Mouse (Mus musculus) kidney, postnatal 0 days (tissue): Measurements from ENCODE around the gene Otos. TPM values are rescaled to one million over a fixed set of nuclear protein-coding genes. Genes with fewer than 3 reads are reported as not detected.

Source experiments
- ATAC-seq: fragments of 200-750 bp; cut with Nextera tagmentation; replicated peaks from 2 replicates; pipeline ENCODE4 v1.8.0; 2017; ENCODE audit warnings: low read depth, moderate number of reproducible peaks, moderate TSS enrichment, moderate library complexity; ENCODE audit not compliant: low FRiP score
- DNase-seq: peaks from one replicate; pipeline ENCODE4 v3.0.0-alpha.2; 2016; ENCODE audit warnings: low spot score
- H3K27ac ChIP-seq: fragments of 300-500 bp; sonication (generic); 2 replicates; pipeline ENCODE4 v1.5.1; 2014; ENCODE audit warnings: mild to moderate bottlenecking
- H3K27me3 ChIP-seq: fragments of 300-500 bp; sonication (generic); 2 replicates; pipeline ENCODE4 v1.6.1; 2014; ENCODE audit warnings: low read length, mixed read lengths; ENCODE audit not compliant: insufficient read depth
- H3K36me3 ChIP-seq: fragments of 300-500 bp; sonication (generic); 2 replicates; pipeline ENCODE4 v1.6.1; 2014; ENCODE audit warnings: low read length, mixed read lengths; ENCODE audit not compliant: insufficient read depth
- H3K4me1 ChIP-seq: fragments of 300-500 bp; sonication (generic); replicated peaks from 2 replicates; pipeline ENCODE4 v1.6.1; 2014; ENCODE audit warnings: antibody characterized with exemption, low read length, mixed read lengths; ENCODE audit not compliant: insufficient read depth
- H3K4me2 ChIP-seq: fragments of 300-500 bp; sonication (generic); 2 replicates; pipeline ENCODE4 v1.6.1; 2014; ENCODE audit warnings: mild to moderate bottlenecking, low read length, moderate library complexity, mixed read lengths
- H3K4me3 ChIP-seq: fragments of 300-500 bp; sonication (generic); replicated peaks from 2 replicates; pipeline ENCODE4 v1.5.1; 2014; ENCODE audit warnings: low read depth, low read length
- H3K9ac ChIP-seq: fragments of 300-500 bp; sonication (generic); 2 replicates; pipeline ENCODE4 v1.6.1; 2014; ENCODE audit warnings: low read depth, low read length
- H3K9me3 ChIP-seq: fragments of 300-500 bp; sonication (generic); replicated peaks from 2 replicates; pipeline ENCODE4 v1.6.1; 2016; ENCODE audit warnings: low read length, inconsistent platforms, mixed read lengths
- CTCF ChIP-seq: IDR thresholded peaks from 2 replicates; pipeline ENCODE4 v1.5.1; 2016; ENCODE audit warnings: antibody characterized with exemption, low read depth, mild to moderate bottlenecking, moderate library complexity
- WGBS: fragments of 180-500 bp; shearing (Covaris S2); extraction: QIAGEN DNeasy Blood & Tissue Kit; methylation state at CpG from one replicate; pipeline ENCODE4 v1.1.7; 2014; 5-methylcytosine and 5-hydroxymethylcytosine counted together
- polyA plus RNA-seq: library from polyadenylated mRNA; unstranded; fragments of >200 nt; fragmentation: Nextera tagmentation; extraction: Ambion mirVana; gene quantifications from 2 replicates; pipeline ENCODE4 v1.2.1, GENCODE M21; 2015

Gene Otos
- polyA plus RNA-seq, 1 experiment from 2014 or later, result 1.3 TPM

DNA sequence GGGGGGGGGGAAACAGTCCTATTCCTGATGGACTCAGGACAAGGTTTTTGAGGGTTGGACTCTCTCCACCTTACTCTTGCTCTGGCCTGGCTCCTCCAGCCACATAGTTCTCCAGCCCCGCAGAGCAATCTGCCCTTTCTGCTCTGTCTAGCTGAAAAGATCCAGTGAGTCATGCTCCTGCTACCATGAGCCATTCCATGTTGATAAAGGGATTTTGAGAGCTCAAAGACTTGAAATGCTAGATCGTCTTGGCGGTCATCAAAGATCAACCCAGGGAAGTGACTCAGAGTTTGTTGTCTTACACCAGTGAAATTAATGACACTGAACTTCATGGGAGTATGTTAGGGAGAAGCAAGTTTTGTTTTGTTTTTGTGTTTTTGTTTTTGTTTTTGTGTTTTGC lies 20.8 kb upstream of the Otos start:
- H3K4me3 ChIP-seq, result no peak overlapping the region
- H3K27ac ChIP-seq, result no peak overlapping the region
- no peaks in the 10 kb centered on the region for H3K9me3 ChIP-seq
- no peak overlapping the region for H3K4me2 ChIP-seq
- no peaks in the 10 kb centered on the region for H3K4me1 ChIP-seq
- H3K9ac ChIP-seq, result no peak overlapping the region
- H3K27me3 ChIP-seq, result no peaks in the 10 kb centered on the region
- no peak for ATAC-seq
- DNase-seq, result no peak
- no peaks in the 10 kb centered on the region for H3K36me3 ChIP-seq
- WGBS, result 88% methylated on average over 3 of the region's 3 CpGs
- TF ChIP-seq CTCF, result no peak

DNA sequence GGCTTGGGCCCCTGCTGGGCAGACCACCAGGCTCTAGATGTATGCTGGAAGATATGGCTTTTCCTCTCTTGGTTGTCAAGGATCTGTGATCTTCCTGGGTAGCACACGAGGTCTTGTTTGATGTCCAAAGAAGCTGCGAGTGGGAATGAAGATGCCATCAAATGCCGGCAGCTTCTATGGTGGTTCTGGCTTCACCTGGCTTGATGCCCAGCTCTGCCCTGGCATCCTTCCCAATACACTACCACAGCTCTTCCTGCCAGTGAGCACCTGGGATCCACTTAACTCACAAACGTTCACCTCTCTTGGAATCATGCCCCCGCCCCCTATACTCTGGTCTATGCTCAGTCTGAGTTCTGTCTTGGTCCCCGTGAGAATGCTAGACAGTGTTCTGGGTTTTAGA lies 18.5 kb upstream of the Otos start:
- no peak for TF ChIP-seq CTCF
- no peak overlapping the region for H3K9ac ChIP-seq
- H3K36me3 ChIP-seq, result no peaks in the 10 kb centered on the region
- no peaks in the 10 kb centered on the region for H3K27me3 ChIP-seq
- no peak for DNase-seq
- H3K4me3 ChIP-seq, result no peak overlapping the region
- no peaks in the 10 kb centered on the region for H3K4me1 ChIP-seq
- ATAC-seq, result no peak
- no peaks in the 10 kb centered on the region for H3K9me3 ChIP-seq
- no peak overlapping the region for H3K27ac ChIP-seq
- 69% methylated on average over 6 of the region's 6 CpGs for whole genome bisulfite sequencing
- no peak overlapping the region for H3K4me2 ChIP-seq

DNA sequence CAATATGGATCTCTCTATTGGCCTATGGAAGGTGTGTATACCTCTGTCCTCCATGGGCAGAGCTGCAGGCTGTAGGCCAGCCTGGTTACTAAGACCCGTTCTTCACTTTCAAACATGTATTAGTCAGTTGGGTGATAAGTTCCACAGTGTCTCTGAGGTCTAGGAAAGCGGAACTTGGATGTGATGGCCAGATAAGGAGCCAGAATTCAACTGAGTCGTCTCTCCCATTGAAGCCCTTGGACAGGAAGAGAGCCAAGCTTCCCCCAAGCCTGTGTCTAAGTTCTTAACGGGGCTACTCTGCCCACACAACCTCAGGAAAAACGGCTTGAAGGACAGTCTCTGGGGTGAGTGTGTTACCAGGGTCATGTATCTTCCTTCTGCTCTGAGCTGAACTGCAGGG lies 10.8 kb upstream of the Otos start:
- ATAC-seq (no peak), DNase-seq (no peak)
- Histone ChIP-seq H3K27ac (no peak overlapping the region), H3K4me3 (no peak overlapping the region), H3K4me2 (no peak overlapping the region), H3K36me3 (no peaks in the 10 kb centered on the region), H3K9ac (no peak overlapping the region), H3K27me3 (no peaks in the 10 kb centered on the region), H3K4me1 (no peaks in the 10 kb centered on the region), H3K9me3 (no peaks in the 10 kb centered on the region)
- no peak for TF ChIP-seq CTCF
- 51% methylated on average over 5 of the region's 5 CpGs for WGBS

DNA sequence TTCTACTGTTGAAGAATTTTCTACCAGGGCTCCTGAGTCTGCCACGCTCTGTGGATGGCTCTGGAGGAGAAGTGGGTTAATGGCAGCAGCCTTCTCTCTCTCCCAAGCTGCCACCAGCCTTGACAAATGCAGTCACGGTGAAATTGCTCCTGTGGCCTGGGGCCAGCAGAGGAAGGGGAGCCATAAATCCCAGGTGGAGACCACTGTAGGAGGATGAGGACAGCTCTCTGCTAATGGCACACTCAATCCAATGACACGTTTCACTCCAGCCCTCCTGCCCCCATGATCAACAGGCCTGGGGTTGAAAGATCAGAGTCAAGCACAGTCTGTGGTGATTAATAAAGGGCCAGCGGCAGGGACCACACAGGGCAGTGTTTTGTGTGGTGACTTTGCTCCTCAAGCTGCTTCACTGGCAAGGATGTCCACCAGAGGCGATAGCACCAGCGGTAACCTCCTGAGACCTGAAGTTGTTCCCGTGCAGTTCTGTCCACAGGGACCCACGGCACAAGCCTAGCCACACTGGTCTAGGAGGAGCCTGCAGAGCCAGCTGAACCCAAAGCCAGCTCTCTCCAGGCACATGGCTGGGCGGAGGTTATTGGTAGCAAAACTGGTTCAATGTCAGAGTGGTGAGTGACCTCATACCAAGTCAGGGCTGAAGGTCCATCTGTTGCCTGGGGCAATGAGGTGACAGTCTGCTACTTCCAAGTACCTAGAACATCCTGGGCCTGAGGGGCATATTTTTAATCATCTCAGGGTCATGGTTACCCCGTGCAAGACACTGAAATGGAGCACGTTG lies 8.6 kb upstream of the Otos start:
- H3K4me3 ChIP-seq, result no peak overlapping the region
- DNase-seq (no peak), ATAC-seq (no peak)
- H3K9ac ChIP-seq, result no peak overlapping the region
- 38% methylated on average over 11 of the region's 11 CpGs for WGBS
- no peak overlapping the region for H3K27ac ChIP-seq
- no peaks in the 10 kb centered on the region for H3K9me3 ChIP-seq
- no peak overlapping the region for H3K4me2 ChIP-seq
- no peaks in the 10 kb centered on the region for H3K36me3 ChIP-seq
- no peak for TF ChIP-seq CTCF
- no peaks in the 10 kb centered on the region for H3K4me1 ChIP-seq
- no peaks in the 10 kb centered on the region for H3K27me3 ChIP-seq

DNA sequence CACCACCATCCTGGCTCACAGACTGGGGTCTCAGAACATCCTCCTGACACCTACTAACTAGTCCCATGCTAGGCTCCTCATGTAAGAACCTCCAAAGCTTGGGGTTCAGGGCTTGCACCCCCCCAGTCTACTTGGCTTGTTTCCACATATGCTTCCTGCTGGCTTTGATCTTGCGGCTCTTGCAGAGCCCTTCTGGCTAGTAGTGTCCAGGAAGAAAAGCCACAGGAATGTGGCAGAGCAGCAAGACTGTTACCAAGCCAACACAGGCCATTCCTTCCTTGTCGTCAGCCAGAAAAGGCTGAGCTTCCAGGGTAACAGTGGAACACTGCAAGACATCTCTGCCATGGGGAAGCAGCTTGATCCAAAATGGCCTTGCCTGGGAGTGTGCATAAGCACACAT lies 6.0 kb upstream of the Otos start:
- TF ChIP-seq CTCF, result no peak
- DNase-seq (no peak), ATAC-seq (no peak)
- Histone ChIP-seq H3K36me3 (no peaks in the 10 kb centered on the region), H3K4me2 (no peak overlapping the region), H3K9me3 (no peaks in the 10 kb centered on the region), H3K9ac (no peak overlapping the region), H3K4me3 (no peak overlapping the region), H3K4me1 (no peaks in the 10 kb centered on the region), H3K27ac (no peak overlapping the region), H3K27me3 (no peaks in the 10 kb centered on the region)
- 57% methylated on average over 2 of the region's 2 CpGs for WGBS

DNA sequence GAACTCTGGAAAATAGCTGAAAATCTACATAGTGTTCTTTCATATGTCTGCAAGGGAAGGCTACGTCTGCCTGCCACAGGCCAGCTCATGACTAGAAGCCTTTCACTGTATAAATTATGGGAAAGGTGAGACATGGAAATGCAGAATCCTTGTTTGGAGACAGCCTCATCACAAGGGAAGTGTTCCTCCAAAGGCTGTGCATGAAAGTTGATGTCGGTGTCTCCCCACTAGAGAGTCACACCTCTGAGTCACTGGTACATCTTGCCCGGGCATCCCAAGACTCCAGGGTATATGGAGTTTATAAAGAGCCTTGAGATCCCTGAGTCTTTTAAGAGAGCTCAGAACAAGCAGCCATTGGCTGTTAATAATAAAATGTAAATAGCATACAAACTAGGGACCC lies 4.5 kb upstream of the Otos start:
- Histone ChIP-seq H3K27me3 (no peaks in the 10 kb centered on the region), H3K4me1 (no peaks in the 10 kb centered on the region; the same call in 1 of the 2 replicates), H3K27ac (no peak overlapping the region), H3K4me2 (no peak overlapping the region), H3K4me3 (no peak overlapping the region), H3K9ac (no peak overlapping the region), H3K36me3 (no peaks in the 10 kb centered on the region), H3K9me3 (no peaks in the 10 kb centered on the region)
- no peak for TF ChIP-seq CTCF
- ATAC-seq (no peak), DNase-seq (no peak)
- 88% methylated on average over 3 of the region's 3 CpGs for WGBS

DNA sequence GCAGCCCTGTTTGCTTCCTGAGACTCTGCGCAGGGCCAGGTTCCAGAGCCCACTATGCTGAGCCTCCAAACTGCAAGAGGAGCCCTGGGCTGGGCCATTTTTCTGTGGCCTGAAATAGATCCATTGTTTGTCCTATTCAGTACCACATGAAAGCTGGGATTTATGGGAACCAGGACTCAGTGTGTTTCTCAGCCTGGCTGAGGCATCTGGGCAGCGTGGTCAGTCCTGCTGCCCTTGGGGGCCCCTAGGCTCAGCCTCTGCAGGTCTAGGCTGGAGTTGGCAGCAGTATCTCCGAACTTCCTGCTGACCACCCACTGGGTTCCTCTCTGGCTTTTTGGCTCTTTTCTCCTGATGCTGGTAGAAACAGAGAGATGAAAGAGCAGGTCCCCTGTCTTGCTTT lies 2.8 kb upstream of the Otos start:
- WGBS, result 67% methylated on average over 3 of the region's 3 CpGs
- H3K27me3 ChIP-seq, result no peaks in the 10 kb centered on the region
- no peak overlapping the region for H3K9ac ChIP-seq
- no peaks in the 10 kb centered on the region for H3K9me3 ChIP-seq
- DNase-seq (no peak), ATAC-seq (no peak)
- no peaks in the 10 kb centered on the region for H3K36me3 ChIP-seq
- no peaks in the 10 kb centered on the region; the same call in 1 of the 2 replicates for H3K4me1 ChIP-seq
- TF ChIP-seq CTCF, result no peak
- no peak overlapping the region for H3K4me2 ChIP-seq
- H3K4me3 ChIP-seq, result no peak overlapping the region
- no peak overlapping the region for H3K27ac ChIP-seq
